8 mouse cellular contexts compared by ENCODE assay signal in the genomic region with DNA sequence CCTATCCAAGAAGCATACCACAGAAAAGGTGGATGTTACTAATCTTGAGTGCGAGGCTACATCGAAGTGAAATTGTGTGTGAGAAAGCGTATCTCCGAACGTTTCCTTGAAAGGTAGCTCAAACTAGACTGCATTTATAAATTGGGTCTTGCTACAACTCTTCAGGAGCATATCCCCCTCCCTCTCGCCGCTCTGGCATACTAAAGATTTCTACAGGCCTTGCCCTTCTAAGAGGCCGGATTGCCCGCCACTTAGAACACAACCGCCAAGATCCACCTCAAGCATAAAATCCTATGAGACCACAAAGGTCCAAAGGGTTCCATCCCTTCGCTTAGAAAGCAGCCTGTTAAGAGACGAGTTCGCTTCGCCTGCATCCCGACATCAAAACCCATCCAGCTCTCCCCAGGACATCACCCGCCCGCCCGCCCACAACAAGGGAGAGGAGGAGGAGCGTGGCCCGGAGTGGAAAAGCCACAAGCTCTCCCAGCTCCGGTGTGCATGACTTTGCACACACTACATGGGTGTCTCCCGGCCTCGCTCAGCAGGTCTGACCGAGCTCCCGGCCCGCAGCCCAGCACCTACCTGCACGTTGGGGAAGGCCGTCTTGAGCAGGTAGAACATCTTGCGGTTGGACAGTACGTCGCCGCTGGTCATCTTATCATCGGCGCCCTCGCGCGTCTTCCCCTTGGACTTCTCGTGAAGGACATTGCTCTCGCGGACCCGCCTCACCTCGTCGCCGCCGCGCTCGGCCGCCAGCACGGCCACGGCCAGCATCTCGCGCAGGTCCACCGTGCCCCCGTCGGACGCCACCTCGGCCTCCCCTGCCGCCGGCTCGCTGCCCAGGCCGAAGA. TPM values are rescaled to one million over a fixed set of nuclear protein-coding genes. Genes with fewer than 3 reads are reported as not detected.
DNase-seq lines count a peak whose midpoint lies in the region; ATAC-seq and TF ChIP-seq lines count a peak whose summit lies in the region.

No protein-coding gene starts in this region.

- TF ChIP-seq CTCF in CH12.LX (conservative IDR thresholded peaks at IDR 0.05 in 1 of 2, IDR thresholded peaks at IDR 0.05 in 1 of 2; ENCODE audit: low read depth in 2 of 2, low read length in 2 of 2): no peak
- no peak for TF ChIP-seq CTCF in lung, adult 2 months (IDR thresholded peaks at IDR 0.05; ENCODE audit: insufficient read depth, low read length)
- TF ChIP-seq CTCF in olfactory bulb, adult 2 months (IDR thresholded peaks at IDR 0.05; ENCODE audit: insufficient read depth, low read depth, low read length): no peak

- H3K9me3 ChIP-seq in CH12.LX (replicated peaks; ENCODE audit: low read length): peaks cover 2% of the 10 kb centered on the region
- peaks cover 15% of the 10 kb centered on the region; the same call in 1 of the 2 replicates for H3K9me3 ChIP-seq in embryonic facial prominence, embryonic 14.5 days (ENCODE audit: control insufficient read depth, low read length)
- H3K9me3 ChIP-seq in heart, embryonic 15.5 days (replicated peaks): no peaks in the 10 kb centered on the region; the same call in 1 of the 2 replicates

- peaks cover 5 to 15% of the 10 kb centered on the region in 2 experiments for H3K36me3 ChIP-seq in CH12.LX (replicated peaks in 1 of 2; ENCODE audit: control insufficient read depth in 1 of 2, insufficient read depth in 1 of 2, low read length in 1 of 2)
- peaks cover 5% of the 10 kb centered on the region; the same call in 1 of the 2 replicates for H3K36me3 ChIP-seq in embryonic facial prominence, embryonic 14.5 days (ENCODE audit: control insufficient read depth, insufficient read depth, low read length)
- H3K36me3 ChIP-seq in heart, embryonic 15.5 days: 0 out of 2 replicates have a peak, but pooled peaks cover 2% of the 10 kb centered on the region

- WGBS in embryonic facial prominence, embryonic 14.5 days: 2% methylated on average over 49 of the region's 61 CpGs
- WGBS in heart, embryonic 15.5 days: 1% methylated on average over 61 of the region's 61 CpGs
- 3% methylated on average over 61 of the region's 61 CpGs for WGBS in lung, adult 2 months
- WGBS in olfactory bulb, adult 2 months: under 1% methylated on average over 61 of the region's 61 CpGs

- in situ Hi-C loops in CH12.LX (cut with MboI; ENCODE audit: low pct_ligation_motif_present, low pct_unique_long_range_greater_than_20kb, low sequenced_read_pairs): no loop called here

- TF ChIP-seq POLR2A in CH12.LX (IDR thresholded peaks at IDR 0.05; ENCODE audit: low read depth, low read length): 0 out of 2 replicates have a peak, but pooled peaks have one; percentile 17
- no peak; the same call in 1 of the 2 replicates for TF ChIP-seq POLR2A in lung, adult 2 months (IDR thresholded peaks at IDR 0.05; ENCODE audit: borderline replicate concordance, extremely low read depth, low read depth, low read length)
- 0 out of 2 replicates have a peak, but pooled peaks have one; percentile 27 for TF ChIP-seq POLR2A in olfactory bulb, adult 2 months (IDR thresholded peaks at IDR 0.05; ENCODE audit: insufficient read depth, low read depth, low read length)

- dilution Hi-C loops in CH12.LX (cut with MboI; ENCODE audit: extremely low pct_ligation_motif_present, extremely low pct_unique_long_range_greater_than_20kb, low sequenced_read_pairs): no loop called here

- peaks cover 46% of the 10 kb centered on the region for H3K79me2 ChIP-seq in CH12.LX (replicated peaks; ENCODE audit: control insufficient read depth, extremely low read depth, insufficient read depth, poor library complexity, severe bottlenecking)

- H3K27me3 ChIP-seq in CH12.LX (replicated peaks): no peaks in the 10 kb centered on the region
- no peaks in the 10 kb centered on the region for H3K27me3 ChIP-seq in embryonic facial prominence, embryonic 14.5 days (replicated peaks; ENCODE audit: control insufficient read depth, insufficient read depth, low read length)
- H3K27me3 ChIP-seq in heart, embryonic 15.5 days: no peaks in the 10 kb centered on the region

- H3K4me2 ChIP-seq in CH12.LX (ENCODE audit: insufficient read depth, low read depth, poor library complexity, severe bottlenecking): peak overlapping the region; percentile 94
- H3K4me2 ChIP-seq in embryonic facial prominence, embryonic 14.5 days (ENCODE audit: low read depth, low read length): peak overlapping the region; percentile 62
- peak overlapping the region; percentile 73 for H3K4me2 ChIP-seq in heart, embryonic 15.5 days

- peak; percentile 30 for DNase-seq in CH12.LX (ENCODE audit: extremely low read depth)
- peak; percentile 58 to 62 for DNase-seq in adrenal gland, postnatal 36 days
- DNase-seq in embryonic facial prominence, embryonic 14.5 days (ENCODE audit: low spot score): peak; percentile 77
- peak; percentile 49 to 63 for DNase-seq in kidney, postnatal 36 days
- no peak for DNase-seq in lung, adult 2 months
- peak; percentile 19 to 23 for DNase-seq in thymus, postnatal 10 days (ENCODE audit: low spot score in 2 of 2)

- no peak overlapping the region for H3K27ac ChIP-seq in CH12.LX (ENCODE audit: insufficient read depth, low read depth)
- peak overlapping the region; percentile 86 for H3K27ac ChIP-seq in embryonic facial prominence, embryonic 14.5 days (replicated peaks; ENCODE audit: low read depth, low read length)
- H3K27ac ChIP-seq in heart, embryonic 15.5 days: peak overlapping the region; percentile 85
- H3K27ac ChIP-seq in olfactory bulb, adult 2 months (ENCODE audit: insufficient read depth, low read depth, low read length): peak overlapping the region; percentile 92

- H3K4me1 ChIP-seq in CH12.LX (ENCODE audit: control insufficient read depth in 1 of 2, insufficient read depth in 2 of 2): peaks cover 0 to 22% of the 10 kb centered on the region in 2 experiments; a peak in 2 of 4 replicates
- peaks cover 17% of the 10 kb centered on the region for H3K4me1 ChIP-seq in embryonic facial prominence, embryonic 14.5 days (ENCODE audit: control insufficient read depth, insufficient read depth, low read length)
- peaks cover 11% of the 10 kb centered on the region for H3K4me1 ChIP-seq in heart, embryonic 15.5 days (replicated peaks)
- peaks cover 12% of the 10 kb centered on the region for H3K4me1 ChIP-seq in lung, adult 2 months (ENCODE audit: control insufficient read depth, insufficient read depth, low read length)
- no peaks in the 10 kb centered on the region for H3K4me1 ChIP-seq in olfactory bulb, adult 2 months (ENCODE audit: control insufficient read depth, insufficient read depth, low read length)

- ATAC-seq in embryonic facial prominence, embryonic 14.5 days (ENCODE audit: low read depth): peak; percentile 80
- ATAC-seq in heart, embryonic 15.5 days (replicated peaks; ENCODE audit: insufficient number of reproducible peaks, insufficient read depth, low FRiP score, low read depth): peak; percentile 64

- TF ChIP-seq EP300 in CH12.LX (IDR thresholded peaks at IDR 0.05; ENCODE audit: low read length): no peak

- H3K4me3 ChIP-seq in CH12.LX (replicated peaks in 1 of 3; ENCODE audit: low read depth in 2 of 3, low read length in 2 of 3, poor library complexity in 1 of 3): peak overlapping the region; percentile 80 to 99 (median 92)
- peak overlapping the region; percentile 99 for H3K4me3 ChIP-seq in embryonic facial prominence, embryonic 14.5 days (ENCODE audit: low read depth, low read length)
- peak overlapping the region; percentile 91 for H3K4me3 ChIP-seq in heart, embryonic 15.5 days
- H3K4me3 ChIP-seq in lung, adult 2 months (replicated peaks; ENCODE audit: extremely low read depth, low read depth, low read length): peak overlapping the region; percentile 99
- H3K4me3 ChIP-seq in olfactory bulb, adult 2 months (ENCODE audit: insufficient read depth, low read depth, low read length): peak overlapping the region; percentile 79

- peak overlapping the region; percentile 87 for H3K9ac ChIP-seq in CH12.LX (ENCODE audit: insufficient read depth, low read depth)
- H3K9ac ChIP-seq in embryonic facial prominence, embryonic 14.5 days (ENCODE audit: low read depth, low read length): peak overlapping the region; percentile 97
- H3K9ac ChIP-seq in heart, embryonic 15.5 days: peak overlapping the region; percentile 90

- no peak for TF ChIP-seq RAD21 in CH12.LX (IDR thresholded peaks at IDR 0.05; ENCODE audit: low read depth, low read length)

TF ChIP-seq in CH12.LX, 34 proteins besides CTCF, POLR2A, EP300 and RAD21:
- TF ChIP-seq KAT2A (IDR thresholded peaks at IDR 0.05; ENCODE audit: insufficient replicate concordance, low read length): no peak
- no peak for TF ChIP-seq MAZ (IDR thresholded peaks at IDR 0.05; ENCODE audit: low read depth, low read length)
- no peak for TF ChIP-seq MAX (IDR thresholded peaks at IDR 0.05; ENCODE audit: low read length)
- no peak for TF ChIP-seq ZC3H11A (IDR thresholded peaks at IDR 0.05; ENCODE audit: low read depth, low read length)
- no peak for TF ChIP-seq ZMIZ1 (IDR thresholded peaks at IDR 0.05; ENCODE audit: low read depth, low read length)
- TF ChIP-seq RCOR1 (conservative IDR thresholded peaks at IDR 0.05; ENCODE audit: low read depth, low read length): no peak
- no peak for TF ChIP-seq PAX5 (IDR thresholded peaks at IDR 0.05; ENCODE audit: low read length)
- no peak for TF ChIP-seq USF2 (conservative IDR thresholded peaks at IDR 0.05; ENCODE audit: low read depth, low read length)
- TF ChIP-seq JUND (conservative IDR thresholded peaks at IDR 0.05; ENCODE audit: low read depth, low read length): no peak
- no peak for TF ChIP-seq E2F4 (IDR thresholded peaks at IDR 0.05; ENCODE audit: insufficient replicate concordance, low read depth, low read length)
- TF ChIP-seq SMC3 (IDR thresholded peaks at IDR 0.05; ENCODE audit: low read depth, low read length): no peak
- TF ChIP-seq MEF2A (IDR thresholded peaks at IDR 0.05; ENCODE audit: borderline replicate concordance, low read depth, low read length): no peak
- no peak for TF ChIP-seq CHD1 (IDR thresholded peaks at IDR 0.05; ENCODE audit: low read depth, low read length)

RNA-seq across cellular contexts. Expression of a gene that starts 0.8 kb away (rescaled TPM):
- total RNA-seq in CH12.LX (2012; rRNA removed) (16.3 and 19.1 TPM in 2 replicates), CH12.LX (2014; rRNA removed) (38.4 and 45.0 TPM in 2 replicates)
- 18.2 and 19.3 TPM in 2 replicates for polyA plus RNA-seq in CH12.LX (2012; ENCODE audit: insufficient read length, low read depth)
- total RNA-seq in adrenal gland, postnatal 36 days (2021): 10 to 100 TPM; 37.8 to 48.2 TPM
- polyA plus RNA-seq in embryonic facial prominence, embryonic 14.5 days (2014; fragmentation: Nextera tagmentation; extraction: Ambion mirVana): 51.1 and 53.5 TPM in 2 replicates
- polyA plus RNA-seq in heart, embryonic 15.5 days (2015; fragmentation: Nextera tagmentation; extraction: Ambion mirVana): 22.2 and 24.3 TPM in 2 replicates
- 7.9 and 9.3 TPM in 2 replicates for polyA plus RNA-seq in lung, adult 2 months (2012; rRNA removed)
- polyA plus RNA-seq in olfactory bulb, adult 2 months (2012; ENCODE audit: insufficient read depth, insufficient read length, low replicate concordance, missing spikeins): not detected in 2 replicates
